Mouse (Mus musculus) neural tube, embryonic 12.5 days (tissue): ENCODE measurements around the gene Frmpd1. TPM values are rescaled to one million over a fixed set of nuclear protein-coding genes. Genes with fewer than 3 reads are reported as not detected.

ENCODE experiments used
- ATAC-seq: fragments of 200-750 bp; cut with Nextera tagmentation; 2 replicates; pipeline ENCODE4 v1.8.0; 2017; ENCODE audit warnings: low read depth, mild to moderate bottlenecking, moderate TSS enrichment, moderate library complexity; ENCODE audit not compliant: low FRiP score
- H3K27ac ChIP-seq: fragments of 300-500 bp; sonication (generic); 2 replicates; pipeline ENCODE4 v1.5.1; 2016
- H3K27me3 ChIP-seq: fragments of 300-500 bp; sonication (generic); replicated peaks from 2 replicates; pipeline ENCODE4 v1.6.1; 2016; ENCODE audit warnings: mild to moderate bottlenecking
- H3K36me3 ChIP-seq: fragments of 300-500 bp; sonication (generic); 2 replicates; pipeline ENCODE4 v1.6.1; 2016; ENCODE audit warnings: mild to moderate bottlenecking
- H3K4me1 ChIP-seq: fragments of 300-500 bp; sonication (generic); 2 replicates; pipeline ENCODE4 v1.6.1; 2016
- H3K4me2 ChIP-seq: fragments of 300-500 bp; sonication (generic); replicated peaks from 2 replicates; pipeline ENCODE4 v1.6.1; 2016; ENCODE audit warnings: mild to moderate bottlenecking
- H3K4me3 ChIP-seq: fragments of 300-500 bp; sonication (generic); 2 replicates; pipeline ENCODE4 v1.5.1; 2016
- H3K9ac ChIP-seq: fragments of 300-500 bp; sonication (generic); 2 replicates; pipeline ENCODE4 v1.6.1; 2016; ENCODE audit warnings: mild to moderate bottlenecking
- H3K9me3 ChIP-seq: fragments of 300-500 bp; sonication (generic); 2 replicates; pipeline ENCODE4 v1.6.1; 2016; ENCODE audit warnings: mild to moderate bottlenecking
- WGBS: fragments of 180-500 bp; shearing (Covaris S2); methylation state at CpG from one replicate; pipeline ENCODE4 v1.1.7; 2016; 5-methylcytosine and 5-hydroxymethylcytosine counted together
- polyA plus RNA-seq: library from polyadenylated mRNA; unstranded; fragments of >200 nt; fragmentation: Nextera tagmentation; extraction: Ambion mirVana; gene quantifications from 2 replicates; pipeline ENCODE4 v1.2.1, GENCODE M21; 2016

Frmpd1 gene
- 4.1 and 5.5 TPM in 2 replicates for polyA plus RNA-seq

- Histone ChIP-seq H3K36me3 (no peaks in the 10 kb centered on the region), H3K9me3 (no peaks in the 10 kb centered on the region), H3K27me3 (peaks cover 9% of the 10 kb centered on the region; the same call in 1 of the 2 replicates), H3K4me1 (peaks cover 3% of the 10 kb centered on the region; the same call in 1 of the 2 replicates), H3K4me3 (peak within 1 kb of the TSS; percentile 57), H3K9ac (peak within 1 kb of the TSS; percentile 70), H3K27ac (no peak within 1 kb of the TSS), H3K4me2 (peak within 1 kb of the TSS; percentile 98)
- peak; percentile 82 for ATAC-seq
- under 1% methylated on average over 76 of the region's 85 CpGs for WGBS
Measured at GRCm38 (mm10) chr4:45184521-45185330, at the start of gene Frmpd1. Gene Frmpd1, plus strand, starts transcription at chr4:45184875.

DNA sequence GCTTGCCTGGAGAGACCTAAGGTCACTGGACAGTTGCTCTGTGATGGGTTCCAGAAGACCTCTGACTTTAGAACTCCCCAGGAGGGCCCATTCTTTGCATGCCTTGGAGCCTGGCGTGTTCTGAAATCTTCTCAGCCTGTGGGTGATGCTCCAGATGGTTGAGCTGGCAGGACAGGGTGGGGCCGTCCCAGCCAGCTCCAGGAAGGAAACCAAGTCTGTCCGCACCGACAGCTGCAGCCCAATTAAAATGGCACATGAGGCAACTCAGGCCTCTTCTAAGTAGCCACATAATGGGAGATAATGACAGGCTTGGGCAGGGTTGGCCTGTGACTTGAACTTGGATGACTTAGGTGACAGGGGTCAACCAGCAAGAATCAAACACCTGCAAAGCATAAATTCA lies 47.0 kb upstream of the Frmpd1 start:
- H3K4me2 ChIP-seq = no peak overlapping the region
- 56% methylated on average over 4 of the region's 4 CpGs for WGBS
- no peak overlapping the region for H3K4me3 ChIP-seq
- no peak overlapping the region for H3K9ac ChIP-seq
- no peaks in the 10 kb centered on the region for H3K9me3 ChIP-seq
- 0 out of 2 replicates have a peak, but pooled peaks cover 4% of the 10 kb centered on the region for H3K4me1 ChIP-seq
- no peak overlapping the region for H3K27ac ChIP-seq
- no peaks in the 10 kb centered on the region for H3K36me3 ChIP-seq
- no peak for ATAC-seq
- H3K27me3 ChIP-seq = no peaks in the 10 kb centered on the region

GRCm38 (mm10) chr4:45141835-45142234 lies 42.8 kb upstream of the Frmpd1 start:
- WGBS = 79% methylated on average over 5 of the region's 5 CpGs
- no peaks in the 10 kb centered on the region for H3K36me3 ChIP-seq
- no peak overlapping the region for H3K4me2 ChIP-seq
- H3K9ac ChIP-seq = no peak overlapping the region
- 0 out of 2 replicates have a peak, but pooled peaks cover 10% of the 10 kb centered on the region for H3K4me1 ChIP-seq
- H3K9me3 ChIP-seq = no peaks in the 10 kb centered on the region
- no peak overlapping the region for H3K27ac ChIP-seq
- ATAC-seq = no peak
- no peak overlapping the region for H3K4me3 ChIP-seq
- no peaks in the 10 kb centered on the region for H3K27me3 ChIP-seq

- Histone ChIP-seq H3K4me3 (no peak overlapping the region), H3K36me3 (no peaks in the 10 kb centered on the region), H3K9me3 (no peaks in the 10 kb centered on the region), H3K4me2 (no peak overlapping the region), H3K27ac (no peak overlapping the region), H3K9ac (no peak overlapping the region), H3K4me1 (0 out of 2 replicates have a peak, but pooled peaks cover 10% of the 10 kb centered on the region), H3K27me3 (no peaks in the 10 kb centered on the region)
- WGBS = 62% methylated on average over 11 of the region's 11 CpGs
- peak; percentile 48; the same call in 1 of the 2 replicates for ATAC-seq
Measured at GRCm38 (mm10) chr4:45142411-45142810, 42.3 kb upstream of the Frmpd1 start.

DNA sequence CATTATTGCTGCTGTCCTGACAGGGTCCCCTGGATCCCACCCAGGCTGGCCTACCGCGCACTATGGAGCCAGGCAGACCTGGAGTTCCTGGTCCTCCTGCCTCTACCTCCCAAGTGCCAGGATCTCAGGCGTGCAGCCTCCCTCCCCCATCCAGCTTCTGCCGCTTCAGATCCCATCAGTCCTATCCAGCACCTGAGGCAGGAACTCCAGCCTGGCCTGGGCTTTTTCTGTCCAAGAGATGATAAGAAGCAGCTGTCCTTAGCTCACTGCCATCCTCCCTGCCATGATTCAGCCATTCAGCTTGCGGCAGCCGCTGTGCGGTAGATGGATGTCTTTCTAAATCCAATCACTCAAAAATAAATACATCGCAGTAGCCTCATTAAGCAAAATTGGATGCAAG lies 41.7 kb upstream of the Frmpd1 start:
- Histone ChIP-seq H3K4me3 (no peak overlapping the region), H3K27me3 (no peaks in the 10 kb centered on the region), H3K27ac (no peak overlapping the region), H3K4me2 (no peak overlapping the region), H3K9me3 (no peaks in the 10 kb centered on the region), H3K9ac (no peak overlapping the region), H3K4me1 (0 out of 2 replicates have a peak, but pooled peaks cover 10% of the 10 kb centered on the region), H3K36me3 (no peaks in the 10 kb centered on the region)
- ATAC-seq = no peak
- WGBS = 81% methylated on average over 8 of the region's 8 CpGs

DNA sequence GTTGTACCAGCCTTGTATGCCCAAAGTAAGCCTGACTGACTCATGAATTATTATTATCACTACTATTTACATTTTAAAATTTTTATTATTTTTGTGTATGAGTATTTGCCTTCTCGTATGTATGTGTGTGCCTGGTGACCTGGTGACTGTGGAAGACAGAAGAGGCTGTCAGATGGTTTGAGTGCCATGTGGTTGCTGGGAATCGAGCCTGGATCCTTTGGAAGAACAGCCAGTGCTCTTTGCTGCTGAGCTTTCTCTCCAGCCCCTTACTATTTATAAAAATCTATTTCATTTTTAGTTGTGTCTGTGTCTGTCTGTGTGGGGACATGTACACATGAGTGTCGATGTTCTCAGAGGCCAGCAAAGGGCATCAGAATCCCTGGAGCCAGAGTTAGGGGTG lies 28.2 kb upstream of the Frmpd1 start:
- no peak overlapping the region for H3K27ac ChIP-seq
- H3K4me2 ChIP-seq = no peak overlapping the region
- H3K9me3 ChIP-seq = no peaks in the 10 kb centered on the region
- no peaks in the 10 kb centered on the region for H3K27me3 ChIP-seq
- 79% methylated on average over 3 of the region's 3 CpGs for WGBS
- no peaks in the 10 kb centered on the region for H3K4me1 ChIP-seq
- H3K9ac ChIP-seq = no peak overlapping the region
- no peak for ATAC-seq
- H3K4me3 ChIP-seq = no peak overlapping the region
- H3K36me3 ChIP-seq = no peaks in the 10 kb centered on the region

- Histone ChIP-seq H3K4me3 (no peak overlapping the region), H3K36me3 (no peaks in the 10 kb centered on the region), H3K4me1 (no peaks in the 10 kb centered on the region), H3K9ac (no peak overlapping the region), H3K9me3 (no peaks in the 10 kb centered on the region), H3K4me2 (no peak overlapping the region), H3K27ac (no peak overlapping the region), H3K27me3 (no peaks in the 10 kb centered on the region)
- ATAC-seq = no peak
- 78% methylated on average over 9 of the region's 9 CpGs for WGBS
Measured at GRCm38 (mm10) chr4:45158608-45159007, 26.1 kb upstream of the Frmpd1 start.

DNA sequence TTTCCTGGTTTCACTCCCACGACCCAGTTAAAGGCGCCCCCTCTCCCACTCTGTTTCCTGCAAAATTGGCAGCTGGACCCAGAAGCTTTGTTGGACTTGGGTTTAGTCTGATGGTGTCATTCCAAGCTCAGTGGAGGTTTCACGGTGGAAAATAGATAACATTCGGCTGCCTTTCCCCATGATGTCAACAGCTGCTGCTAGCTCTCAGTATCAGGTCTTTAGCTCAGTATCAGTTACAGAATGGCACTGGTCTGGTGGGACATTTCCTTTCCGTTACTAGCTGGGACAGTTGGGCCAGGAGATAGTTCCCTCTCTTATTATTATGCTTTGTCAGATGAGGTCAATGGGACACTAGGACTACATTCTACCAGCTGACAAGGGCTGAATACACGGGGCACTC lies 23.9 kb upstream of the Frmpd1 start:
- Histone ChIP-seq H3K4me1 (no peaks in the 10 kb centered on the region), H3K27me3 (no peaks in the 10 kb centered on the region), H3K27ac (no peak overlapping the region)

GRCm38 (mm10) chr4:45163711-45164110 lies 21.0 kb upstream of the Frmpd1 start:
- H3K4me1 ChIP-seq = no peaks in the 10 kb centered on the region
- WGBS = 33% methylated on average over 1 of the region's 1 CpGs
- no peak overlapping the region for H3K27ac ChIP-seq
- no peak overlapping the region for H3K4me3 ChIP-seq
- H3K9me3 ChIP-seq = no peaks in the 10 kb centered on the region
- H3K4me2 ChIP-seq = no peak overlapping the region
- no peaks in the 10 kb centered on the region for H3K27me3 ChIP-seq
- no peak overlapping the region for H3K9ac ChIP-seq
- H3K36me3 ChIP-seq = no peaks in the 10 kb centered on the region
- ATAC-seq = no peak

More for the DNA sequence above, 23.9 kb upstream of the Frmpd1 start:
- Histone ChIP-seq H3K9me3 (no peaks in the 10 kb centered on the region), H3K4me3 (no peak overlapping the region), H3K4me2 (no peak overlapping the region), H3K9ac (no peak overlapping the region), H3K36me3 (no peaks in the 10 kb centered on the region)
- no peak for ATAC-seq
- WGBS = 79% methylated on average over 6 of the region's 6 CpGs

DNA sequence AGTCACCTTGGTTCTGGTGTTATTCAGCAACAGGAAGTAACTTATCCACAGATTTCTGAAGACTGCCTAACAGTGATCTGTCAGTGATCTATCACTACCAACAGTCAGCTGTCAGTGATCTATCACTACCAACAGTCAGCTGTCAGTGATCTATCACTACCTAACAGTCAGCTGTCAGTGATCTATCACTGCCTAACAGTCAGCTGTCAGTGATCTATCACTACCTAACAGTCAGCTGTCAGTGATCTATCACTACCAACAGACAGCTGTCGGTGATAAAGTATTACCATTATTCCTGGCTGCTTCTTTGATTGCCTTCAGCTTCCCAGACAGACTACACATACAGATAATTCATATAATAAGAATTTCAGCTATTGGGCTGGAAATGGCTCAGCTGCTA lies 19.2 kb upstream of the Frmpd1 start:
- 83% methylated on average over 1 of the region's 1 CpGs for WGBS
- H3K4me1 ChIP-seq = no peaks in the 10 kb centered on the region
- no peaks in the 10 kb centered on the region for H3K36me3 ChIP-seq
- no peaks in the 10 kb centered on the region for H3K27me3 ChIP-seq
- no peaks in the 10 kb centered on the region for H3K9me3 ChIP-seq
- no peak for ATAC-seq
- H3K4me2 ChIP-seq = no peak overlapping the region
- no peak overlapping the region for H3K4me3 ChIP-seq
- H3K9ac ChIP-seq = no peak overlapping the region
- no peak overlapping the region for H3K27ac ChIP-seq

GRCm38 (mm10) chr4:45165955-45166354 lies 18.7 kb upstream of the Frmpd1 start:
- WGBS = 85% methylated on average over 3 of the region's 3 CpGs
- Histone ChIP-seq H3K4me3 (no peak overlapping the region), H3K4me2 (no peak overlapping the region), H3K36me3 (no peaks in the 10 kb centered on the region), H3K9ac (no peak overlapping the region), H3K27me3 (no peaks in the 10 kb centered on the region), H3K27ac (no peak overlapping the region), H3K4me1 (no peaks in the 10 kb centered on the region), H3K9me3 (no peaks in the 10 kb centered on the region)
- no peak for ATAC-seq

DNA sequence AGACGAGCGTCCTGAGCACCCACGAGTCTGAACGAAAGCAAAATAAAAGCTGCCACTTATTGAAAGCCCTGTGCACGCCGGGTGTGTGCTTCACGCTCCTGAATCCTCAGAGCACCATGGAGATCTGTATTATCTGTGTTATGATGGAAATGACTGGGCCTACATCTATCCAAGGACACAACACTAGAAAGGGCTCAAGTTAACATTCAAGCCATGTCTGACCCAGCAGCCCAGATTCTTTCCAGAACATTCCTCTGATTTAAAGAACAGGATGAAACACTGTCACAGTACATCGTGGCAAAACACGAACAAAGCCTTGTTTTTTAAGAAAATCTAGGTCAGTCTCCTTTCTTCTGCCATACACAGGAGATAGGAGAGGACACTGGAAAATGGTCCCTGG lies 13.3 kb upstream of the Frmpd1 start:
- Histone ChIP-seq H3K4me3 (no peak overlapping the region), H3K36me3 (no peaks in the 10 kb centered on the region), H3K9ac (no peak overlapping the region), H3K4me1 (no peaks in the 10 kb centered on the region), H3K27ac (no peak overlapping the region), H3K27me3 (no peaks in the 10 kb centered on the region), H3K9me3 (no peaks in the 10 kb centered on the region), H3K4me2 (no peak overlapping the region)
- no peak for ATAC-seq
- 85% methylated on average over 9 of the region's 9 CpGs for WGBS
